Mouse (Mus musculus): Measurements from ENCODE around the gene Slc34a2.

- no peak for TF ChIP-seq POLR2A (IDR thresholded peaks at IDR 0.05; ENCODE audit: borderline replicate concordance, low read depth, low read length)
- TF ChIP-seq CTCF (IDR thresholded peaks at IDR 0.05; ENCODE audit: low read depth, low read length): no peak
These were observed 21.3 kb upstream of the Slc34a2 start for GRCm38 (mm10) chr5:53016606-53017005.
